Mouse (Mus musculus) hindbrain, embryonic 11.5 days (tissue): ENCODE measurements around the gene Alas2. TPM values are rescaled to one million over a fixed set of nuclear protein-coding genes. Genes with fewer than 3 reads are reported as not detected.
A peak's percentile ranks its signal among the peaks of the same experiment; 100 is the strongest.

ENCODE experiments used
- ATAC-seq: fragments of 200-750 bp; cut with Nextera tagmentation; 2 replicates; pipeline ENCODE4 v1.8.0; 2017; ENCODE audit warnings: mild to moderate bottlenecking, moderate TSS enrichment, moderate library complexity; ENCODE audit not compliant: low FRiP score
- DNase-seq: peaks from one replicate; pipeline ENCODE4 v3.0.0-alpha.2; 2015; ENCODE audit warnings: low spot score
- H3K27ac ChIP-seq: fragments of 300-500 bp; sonication (generic); 2 replicates; pipeline ENCODE4 v1.5.1; 2014; ENCODE audit warnings: mild to moderate bottlenecking, low read depth, low read length
- H3K27me3 ChIP-seq: fragments of 300-500 bp; sonication (generic); 2 replicates; pipeline ENCODE4 v1.6.1; 2014; ENCODE audit warnings: mild to moderate bottlenecking, low read length, moderate library complexity, mixed read lengths; ENCODE audit not compliant: control insufficient read depth, insufficient read depth
- H3K36me3 ChIP-seq: fragments of 300-500 bp; sonication (generic); 2 replicates; pipeline ENCODE4 v1.6.1; 2014; ENCODE audit warnings: mild to moderate bottlenecking, low read length, moderate library complexity, mixed read lengths; ENCODE audit not compliant: control insufficient read depth, insufficient read depth
- H3K4me1 ChIP-seq: fragments of 300-500 bp; sonication (generic); replicated peaks from 2 replicates; pipeline ENCODE4 v1.6.1; 2014; ENCODE audit warnings: low read length, mixed read lengths; ENCODE audit not compliant: control insufficient read depth, insufficient read depth
- H3K4me2 ChIP-seq: fragments of 300-500 bp; sonication (generic); replicated peaks from 2 replicates; pipeline ENCODE4 v1.6.1; 2014; ENCODE audit warnings: mild to moderate bottlenecking, low read depth, low read length
- H3K4me3 ChIP-seq: fragments of 300-500 bp; sonication (generic); 2 replicates; pipeline ENCODE4 v1.5.1; 2014; ENCODE audit warnings: low read depth, low read length
- H3K9ac ChIP-seq: fragments of 300-500 bp; sonication (generic); 2 replicates; pipeline ENCODE4 v1.6.1; 2014; ENCODE audit warnings: low read depth, low read length
- H3K9me3 ChIP-seq: fragments of 300-500 bp; sonication (generic); 2 replicates; pipeline ENCODE4 v1.6.1; 2016; ENCODE audit warnings: low read length; ENCODE audit not compliant: control insufficient read depth
- WGBS: fragments of 180-500 bp; shearing (Covaris S2); extraction: QIAGEN DNeasy Blood & Tissue Kit; methylation state at CpG from one replicate; pipeline ENCODE4 v1.1.7; 2014; 5-methylcytosine and 5-hydroxymethylcytosine counted together
- polyA plus RNA-seq: library from polyadenylated mRNA; unstranded; fragments of >200 nt; fragmentation: Nextera tagmentation; extraction: Ambion mirVana; gene quantifications from 2 replicates; pipeline ENCODE4 v1.2.1, GENCODE M21; 2014

The Alas2 gene
- polyA plus RNA-seq = 48.4 and 53.7 TPM in 2 replicates

GRCm38 (mm10) chrX:150547239-150547638 is at the start of gene Alas2:
Gene Alas2 (plus strand): TSS chrX:150547375.
- H3K9me3 ChIP-seq = no peaks in the 10 kb centered on the region
- H3K4me3 ChIP-seq = no peak within 1 kb of the TSS
- H3K4me2 ChIP-seq = no peak within 1 kb of the TSS
- H3K9ac ChIP-seq = no peak within 1 kb of the TSS
- ATAC-seq (no peak), DNase-seq (no peak)
- no peaks in the 10 kb centered on the region for H3K27me3 ChIP-seq
- no peak within 1 kb of the TSS for H3K27ac ChIP-seq
- H3K4me1 ChIP-seq = no peaks in the 10 kb centered on the region
- H3K36me3 ChIP-seq = no peaks in the 10 kb centered on the region
- 46% methylated on average over 5 of the region's 5 CpGs for WGBS

- no peak overlapping the region for H3K9ac ChIP-seq
- no peaks in the 10 kb centered on the region for H3K9me3 ChIP-seq
- no peak overlapping the region for H3K4me2 ChIP-seq
- 89% methylated on average over 6 of the region's 6 CpGs for whole genome bisulfite sequencing
- ATAC-seq (no peak), DNase-seq (no peak)
- no peak overlapping the region for H3K4me3 ChIP-seq
- no peaks in the 10 kb centered on the region for H3K36me3 ChIP-seq
- no peak overlapping the region for H3K27ac ChIP-seq
- no peaks in the 10 kb centered on the region for H3K4me1 ChIP-seq
- no peaks in the 10 kb centered on the region for H3K27me3 ChIP-seq
Observed at GRCm38 (mm10) chrX:150508696-150509095, 38.5 kb upstream of the Alas2 start.

GRCm38 (mm10) chrX:150510631-150511030 is 36.5 kb upstream of the Alas2 start:
- H3K4me2 ChIP-seq = no peak overlapping the region
- no peaks in the 10 kb centered on the region for H3K4me1 ChIP-seq
- no peaks in the 10 kb centered on the region for H3K9me3 ChIP-seq
- no peak overlapping the region for H3K27ac ChIP-seq
- ATAC-seq (no peak), DNase-seq (peak; percentile 53)
- no peak overlapping the region for H3K9ac ChIP-seq
- WGBS = 58% methylated on average over 4 of the region's 4 CpGs
- no peaks in the 10 kb centered on the region for H3K36me3 ChIP-seq
- no peaks in the 10 kb centered on the region for H3K27me3 ChIP-seq
- no peak overlapping the region for H3K4me3 ChIP-seq

- no peaks in the 10 kb centered on the region for H3K9me3 ChIP-seq
- H3K27ac ChIP-seq = no peak overlapping the region
- ATAC-seq (no peak), DNase-seq (peak; percentile 6)
- no peaks in the 10 kb centered on the region for H3K4me1 ChIP-seq
- H3K27me3 ChIP-seq = no peaks in the 10 kb centered on the region
- no peak overlapping the region for H3K4me3 ChIP-seq
- 88% methylated on average over 6 of the region's 6 CpGs for WGBS
- no peak overlapping the region for H3K9ac ChIP-seq
- H3K36me3 ChIP-seq = no peaks in the 10 kb centered on the region
- H3K4me2 ChIP-seq = no peak overlapping the region
Observed at GRCm38 (mm10) chrX:150511274-150511673, 35.9 kb upstream of the Alas2 start.

- no peak for ATAC-seq
- Histone ChIP-seq H3K4me3 (no peak overlapping the region), H3K4me2 (no peak overlapping the region), H3K27me3 (no peaks in the 10 kb centered on the region), H3K4me1 (no peaks in the 10 kb centered on the region), H3K27ac (no peak overlapping the region), H3K36me3 (no peaks in the 10 kb centered on the region), H3K9ac (no peak overlapping the region), H3K9me3 (no peaks in the 10 kb centered on the region)
- 90% methylated on average over 1 of the region's 1 CpGs for WGBS
- no peak for DNase-seq
Observed at GRCm38 (mm10) chrX:150514127-150514526, 33.0 kb upstream of the Alas2 start.

GRCm38 (mm10) chrX:150516015-150516414 is 31.2 kb upstream of the Alas2 start:
- Histone ChIP-seq H3K4me2 (no peak overlapping the region), H3K4me3 (no peak overlapping the region), H3K9me3 (no peaks in the 10 kb centered on the region), H3K9ac (no peak overlapping the region), H3K4me1 (no peaks in the 10 kb centered on the region), H3K27ac (no peak overlapping the region), H3K27me3 (no peaks in the 10 kb centered on the region), H3K36me3 (no peaks in the 10 kb centered on the region)
- ATAC-seq (no peak), DNase-seq (no peak)

GRCm38 (mm10) chrX:150516477-150516876 is 30.7 kb upstream of the Alas2 start:
- no peak overlapping the region for H3K4me2 ChIP-seq
- 93% methylated on average over 1 of the region's 1 CpGs for WGBS
- H3K4me1 ChIP-seq = no peaks in the 10 kb centered on the region
- H3K9me3 ChIP-seq = no peaks in the 10 kb centered on the region
- H3K36me3 ChIP-seq = no peaks in the 10 kb centered on the region
- no peak overlapping the region for H3K9ac ChIP-seq
- H3K4me3 ChIP-seq = no peak overlapping the region
- no peak overlapping the region for H3K27ac ChIP-seq
- ATAC-seq = no peak
- DNase-seq = no peak
- H3K27me3 ChIP-seq = no peaks in the 10 kb centered on the region

- H3K36me3 ChIP-seq = no peaks in the 10 kb centered on the region
- ATAC-seq = no peak
- no peaks in the 10 kb centered on the region for H3K9me3 ChIP-seq
- no peak overlapping the region for H3K4me2 ChIP-seq
- no peak for DNase-seq
- no peak overlapping the region for H3K9ac ChIP-seq
- H3K4me3 ChIP-seq = no peak overlapping the region
- H3K27me3 ChIP-seq = no peaks in the 10 kb centered on the region
- H3K27ac ChIP-seq = no peak overlapping the region
- WGBS = 93% methylated on average over 2 of the region's 2 CpGs
- H3K4me1 ChIP-seq = no peaks in the 10 kb centered on the region
Observed at GRCm38 (mm10) chrX:150540111-150540510, 7.1 kb upstream of the Alas2 start.

- Histone ChIP-seq H3K4me3 (no peak overlapping the region), H3K36me3 (no peaks in the 10 kb centered on the region), H3K27me3 (no peaks in the 10 kb centered on the region), H3K9me3 (no peaks in the 10 kb centered on the region), H3K4me1 (no peaks in the 10 kb centered on the region), H3K4me2 (no peak overlapping the region), H3K9ac (no peak overlapping the region), H3K27ac (no peak overlapping the region)
- no peak for ATAC-seq
- DNase-seq = no peak
Observed at GRCm38 (mm10) chrX:150541684-150542083, 5.5 kb upstream of the Alas2 start.
